Mouse (Mus musculus) forebrain, embryonic 10.5 days (tissue): ENCODE measurements around the gene Wdr17. TPM values are rescaled to one million over a fixed set of nuclear protein-coding genes. Genes with fewer than 3 reads are reported as not detected.

ENCODE experiments used
- polyA plus RNA-seq: library from polyadenylated mRNA; unstranded; fragments of >200 nt; fragmentation: Nextera tagmentation; extraction: Ambion mirVana; gene quantifications from 2 replicates; pipeline ENCODE4 v1.2.1, GENCODE M21; 2016

Gene Wdr17
- polyA plus RNA-seq, 1 experiment from 2014 or later: 4.7 TPM

Other genes with a start within 250 kb of the Wdr17 start
- 28.0 and 29.8 TPM in 2 replicates for gene Gpm6a, start 67.7 kb upstream of the Wdr17 start, polyA plus RNA-seq